Mouse (Mus musculus) brain, embryonic 18.5 days (tissue): ENCODE measurements at regions not wholly inside any gene's neighbourhood (a gene's known extent, or its start where the extent isn't known, plus 50 kb on each side); places are given as distances from the start of the nearest gene placed in this dataset.
A peak's percentile ranks its signal among the peaks of the same experiment; 100 is the strongest.

Source experiments
- DNase-seq: peaks from one replicate; pipeline ENCODE4 v3.0.0-alpha.2; 2012; ENCODE audit warnings: low read depth, low spot score

DNA sequence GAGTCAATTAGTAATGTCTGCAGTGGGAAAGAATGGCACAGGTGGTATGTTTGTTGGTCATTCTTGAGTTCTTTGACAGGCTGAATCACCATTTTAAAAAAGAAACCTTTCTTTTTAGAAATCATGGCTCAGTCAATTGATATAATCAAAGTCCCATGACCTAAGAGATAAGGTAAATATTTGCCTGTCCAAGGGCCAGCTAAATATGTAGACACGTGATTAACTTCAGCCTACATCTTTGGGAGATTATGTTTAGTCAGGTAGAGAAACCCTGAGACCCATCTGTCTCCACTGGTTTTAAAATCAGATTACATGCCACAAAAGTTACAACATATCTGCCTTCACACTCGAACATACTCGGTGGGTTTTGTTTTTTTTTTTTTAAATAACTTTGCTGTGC, 128.6 kb upstream of the Kazn start:
- no peak for DNase-seq

- DNase-seq = no peak
Observed at GRCm38 (mm10) chr4:142362071-142362470, 122.9 kb upstream of the Kazn start.

GRCm38 (mm10) chr4:142358866-142359265, 119.7 kb upstream of the Kazn start:
- no peak for DNase-seq

DNA sequence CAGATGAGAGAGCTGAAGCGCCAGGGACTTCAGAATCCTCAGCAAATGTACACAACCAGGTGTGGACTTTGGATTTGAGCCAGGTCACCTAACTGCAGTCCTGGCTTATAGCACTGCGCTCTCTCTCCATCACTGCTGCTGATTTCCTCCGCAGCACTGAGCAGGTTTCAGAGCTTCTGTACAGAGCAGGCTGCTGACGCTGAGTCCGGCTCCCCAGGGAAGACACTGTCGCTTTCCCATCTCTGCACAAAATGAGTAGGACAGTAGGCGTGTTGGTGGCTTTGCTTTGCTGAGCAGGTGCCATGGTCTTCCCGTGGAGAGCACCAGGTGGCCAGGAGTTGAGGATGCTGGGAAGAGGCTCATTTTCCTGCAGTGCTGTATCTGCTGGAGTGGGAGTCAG, 116.2 kb upstream of the Kazn start:
- DNase-seq = no peak

GRCm38 (mm10) chr4:142353526-142353925, 114.3 kb upstream of the Kazn start:
- no peak for DNase-seq

GRCm38 (mm10) chr4:142351831-142352230, 112.6 kb upstream of the Kazn start:
- DNase-seq = no peak

- DNase-seq = no peak
Observed at GRCm38 (mm10) chr4:142350986-142351385, 111.8 kb upstream of the Kazn start.

GRCm38 (mm10) chr4:142348910-142349309, 109.7 kb upstream of the Kazn start:
- no peak for DNase-seq

DNA sequence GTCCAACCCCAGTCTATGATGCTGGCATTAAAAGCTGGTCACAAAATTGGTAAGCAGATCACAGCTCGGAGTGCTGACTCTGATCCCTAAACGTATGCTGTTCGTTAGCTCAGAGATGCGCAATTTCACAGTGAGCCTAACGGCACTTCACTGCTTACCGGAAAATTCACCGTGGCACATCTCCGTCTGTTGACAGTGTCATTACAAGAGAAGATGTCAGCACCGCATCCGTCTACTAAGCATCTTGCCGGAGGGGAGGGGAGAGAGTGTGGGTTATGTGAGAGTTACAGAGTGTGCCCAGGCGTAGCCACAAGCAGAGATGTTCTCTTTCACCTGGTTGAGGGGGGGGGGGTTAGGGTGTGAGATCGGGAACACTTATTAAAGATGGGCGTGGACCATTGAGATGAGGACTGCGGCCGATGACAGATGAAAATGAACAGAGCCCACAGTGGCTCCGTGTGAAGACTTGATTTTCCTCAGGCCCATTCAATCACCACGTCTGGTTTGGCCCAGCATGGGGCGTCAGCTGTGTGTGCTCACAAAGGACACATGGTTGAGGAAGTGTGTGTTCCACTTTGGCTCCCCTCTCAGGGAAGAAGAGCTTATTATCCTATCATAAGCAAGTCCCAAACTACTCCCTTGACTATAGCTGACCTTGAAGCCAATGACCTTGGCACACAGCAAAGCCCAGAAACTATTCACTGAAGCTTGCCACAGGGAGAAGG, 103.4 kb upstream of the Kazn start:
- DNase-seq = no peak

- DNase-seq = no peak
Observed at GRCm38 (mm10) chr4:142341305-142341704, 102.1 kb upstream of the Kazn start.

DNA sequence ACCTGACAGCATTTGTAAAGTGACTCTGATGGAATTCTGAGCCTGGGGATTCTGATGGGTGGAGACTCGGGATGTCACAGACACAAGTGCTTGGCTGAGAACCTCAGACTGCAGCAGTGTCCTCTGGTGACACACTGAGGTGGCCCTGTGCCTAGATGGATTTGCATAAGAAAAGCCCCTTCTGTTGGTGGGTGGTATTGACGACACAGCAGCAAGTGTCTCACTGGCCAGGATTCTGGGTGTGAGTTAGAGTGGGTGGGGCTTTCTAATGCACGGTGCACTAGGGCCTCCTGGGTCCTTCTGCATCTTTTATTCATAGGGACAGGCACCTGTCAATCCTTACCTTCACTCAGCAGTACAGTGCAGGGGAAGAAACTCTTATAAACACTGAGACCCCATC, 100.9 kb upstream of the Kazn start:
- peak; percentile 36 for DNase-seq

DNA sequence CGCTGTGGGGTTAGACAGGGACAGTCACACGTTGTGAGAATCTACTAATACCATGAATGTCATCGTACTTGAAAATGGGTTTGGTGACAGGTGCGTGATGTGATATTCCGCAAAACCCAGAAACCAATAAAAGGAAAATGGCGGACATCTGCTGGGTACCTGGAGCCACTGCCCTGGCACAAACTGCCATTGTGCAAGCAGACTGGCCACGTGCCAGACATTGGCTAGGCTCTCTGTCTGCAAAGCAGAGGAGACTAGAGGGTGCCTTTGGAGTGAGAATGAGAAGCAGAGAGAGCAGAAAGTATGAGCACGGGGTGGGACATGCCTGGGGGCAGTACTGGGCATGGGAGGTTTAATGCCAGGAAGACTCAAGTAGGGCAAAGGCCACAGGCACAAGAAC, 98.5 kb upstream of the Kazn start:
- no peak for DNase-seq

DNA sequence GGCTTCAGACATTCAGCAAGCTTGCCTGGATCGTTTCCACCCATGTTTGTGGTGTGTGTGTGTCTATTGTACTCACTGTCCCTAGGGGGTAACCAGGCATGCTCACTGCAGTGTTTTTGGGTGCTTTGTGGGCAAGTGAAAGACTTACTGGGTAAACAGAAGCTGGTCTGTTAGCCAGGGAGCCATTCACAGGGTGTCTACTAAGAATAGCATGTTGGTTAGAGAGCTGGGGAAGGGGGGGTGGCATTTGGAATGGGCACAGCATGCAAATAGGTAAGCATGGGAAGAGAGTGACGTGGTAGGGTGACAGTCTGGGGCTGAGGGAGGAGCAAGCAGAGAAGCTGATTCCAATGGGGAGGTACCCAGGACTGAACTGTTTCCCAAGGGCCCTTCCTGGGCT, 97.7 kb upstream of the Kazn start:
- DNase-seq = no peak

DNA sequence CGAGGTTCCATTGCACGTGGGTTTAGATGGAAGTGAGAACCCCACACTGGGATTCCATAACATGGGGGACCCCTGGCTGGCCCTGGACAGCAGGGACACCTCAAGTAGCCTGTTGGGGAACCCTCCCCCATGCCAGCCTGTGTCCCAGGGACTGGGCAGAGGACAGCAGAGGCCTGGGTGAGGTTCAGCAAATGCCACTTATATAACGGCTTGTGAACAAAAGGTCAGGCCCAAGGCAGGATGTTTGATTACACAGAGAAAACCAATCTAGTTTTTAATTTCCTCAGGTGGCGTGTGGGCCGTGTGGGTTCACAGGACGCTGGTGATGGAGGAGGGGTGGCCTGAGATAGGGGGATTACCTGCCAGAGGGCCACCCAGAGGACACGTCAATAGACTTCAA, 94.9 kb upstream of the Kazn start:
- DNase-seq = no peak

DNA sequence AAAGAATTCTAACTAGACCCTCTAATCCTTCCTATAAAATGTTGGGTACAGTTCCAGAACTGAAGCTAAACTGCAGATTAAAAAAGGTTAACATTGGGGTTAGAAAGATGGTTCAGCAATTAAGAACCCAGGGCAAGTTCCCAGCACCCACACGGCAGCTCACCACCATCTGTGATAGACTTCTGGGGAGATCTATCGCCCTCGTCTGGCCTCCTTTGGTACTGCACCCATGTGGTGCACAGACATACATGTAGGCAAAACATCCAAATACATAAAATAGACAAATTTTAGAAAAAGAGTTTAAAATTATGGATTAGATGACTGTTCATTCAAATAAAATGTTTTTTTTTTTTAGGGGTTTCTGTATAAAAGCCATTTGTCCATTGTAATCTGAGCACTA, 91.4 kb upstream of the Kazn start:
- DNase-seq = no peak

DNA sequence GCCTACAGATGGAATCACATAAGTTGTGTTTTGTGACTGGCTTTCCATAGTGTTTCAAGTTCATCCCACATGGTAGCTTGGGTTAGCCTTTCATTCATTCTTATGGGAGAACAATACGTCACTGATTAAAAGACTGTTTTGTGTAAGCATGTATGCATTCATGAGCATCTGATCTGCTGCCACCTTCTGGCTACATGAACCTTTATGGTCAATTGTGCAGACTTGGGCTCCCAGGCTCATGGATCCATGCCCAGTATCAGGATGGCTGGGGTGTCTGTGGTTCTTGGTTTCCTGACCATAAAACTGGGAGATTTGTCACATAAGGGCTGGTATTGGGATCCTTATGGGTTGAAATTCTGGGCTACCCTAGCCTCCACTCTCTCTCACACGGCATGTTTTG, 90.4 kb upstream of the Kazn start:
- no peak for DNase-seq

GRCm38 (mm10) chr4:142326511-142326910, 87.3 kb upstream of the Kazn start:
- no peak for DNase-seq

DNA sequence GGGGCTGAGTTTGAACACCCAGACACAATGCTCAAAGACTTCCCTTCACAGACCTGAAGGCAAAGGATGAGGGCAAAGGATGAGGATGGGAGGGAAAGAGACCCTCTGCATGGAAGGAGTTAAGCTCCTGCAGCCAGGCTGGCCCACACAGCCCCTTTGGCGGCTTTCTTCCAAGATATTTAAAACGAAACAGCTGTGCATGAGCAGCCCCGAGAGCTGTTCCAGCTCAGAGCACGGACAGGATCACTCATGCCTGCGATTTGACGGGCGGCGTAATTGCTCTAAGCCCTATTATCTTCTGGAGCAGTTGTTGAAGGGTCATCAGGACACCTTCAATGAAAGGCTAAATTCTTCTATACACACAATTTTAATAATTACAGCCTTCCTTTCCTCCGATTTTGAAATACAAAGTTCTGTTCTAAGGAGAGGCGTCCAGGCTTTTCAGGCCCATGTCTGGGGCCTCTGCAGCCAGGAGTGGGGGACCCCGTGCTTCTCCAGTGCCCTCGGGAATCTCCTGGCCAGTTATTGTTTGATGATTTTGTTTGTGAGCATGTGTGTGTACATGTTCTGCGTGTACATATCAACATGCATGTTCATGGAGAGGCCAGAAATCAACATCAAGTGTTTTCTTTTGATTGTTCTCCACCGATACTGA, 82.1 kb upstream of the Kazn start:
- DNase-seq = no peak

DNA sequence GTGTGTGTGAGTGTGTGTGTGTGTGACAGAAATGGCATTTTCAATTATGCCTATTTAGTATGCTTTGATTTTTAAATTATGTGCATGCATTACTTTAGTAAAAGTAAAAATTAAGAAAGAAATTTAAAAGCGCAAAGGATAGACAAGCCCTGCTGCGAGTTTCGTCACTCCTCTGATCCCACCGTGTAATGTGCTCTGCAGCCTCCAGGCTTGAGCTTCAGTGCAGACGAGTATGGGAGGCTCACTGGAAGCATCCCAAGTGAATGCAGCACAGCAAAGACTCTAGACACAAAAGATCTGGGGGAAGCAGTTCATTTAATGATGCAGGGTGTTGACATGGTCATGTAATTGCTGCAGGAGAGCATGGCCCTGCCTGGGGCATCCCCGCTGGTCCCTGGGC, 71.1 kb upstream of the Kazn start:
- DNase-seq = no peak

GRCm38 (mm10) chr4:142308271-142308670, 69.1 kb upstream of the Kazn start:
- DNase-seq = no peak

- no peak for DNase-seq
Observed at GRCm38 (mm10) chr4:142307321-142307720, 68.1 kb upstream of the Kazn start.

DNA sequence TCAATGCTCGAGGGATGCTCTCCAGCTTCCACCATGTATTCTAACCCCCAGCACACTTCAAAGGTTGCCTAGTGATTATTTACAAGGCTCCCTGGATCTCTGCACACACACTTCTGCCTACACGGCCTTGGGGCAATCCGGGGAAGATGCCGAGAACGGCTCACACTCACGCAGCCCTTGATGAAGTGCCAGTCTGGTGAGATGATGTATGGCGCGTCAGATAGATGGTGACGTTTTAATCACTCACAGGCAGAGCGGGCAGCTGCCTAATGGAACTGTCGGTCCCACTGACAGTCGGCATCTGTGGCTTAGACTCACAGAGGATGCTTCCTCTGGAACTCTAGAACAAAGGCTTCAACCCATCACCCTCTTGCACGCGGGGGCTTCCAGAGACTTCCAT, 66.9 kb upstream of the Kazn start:
- DNase-seq = no peak

DNA sequence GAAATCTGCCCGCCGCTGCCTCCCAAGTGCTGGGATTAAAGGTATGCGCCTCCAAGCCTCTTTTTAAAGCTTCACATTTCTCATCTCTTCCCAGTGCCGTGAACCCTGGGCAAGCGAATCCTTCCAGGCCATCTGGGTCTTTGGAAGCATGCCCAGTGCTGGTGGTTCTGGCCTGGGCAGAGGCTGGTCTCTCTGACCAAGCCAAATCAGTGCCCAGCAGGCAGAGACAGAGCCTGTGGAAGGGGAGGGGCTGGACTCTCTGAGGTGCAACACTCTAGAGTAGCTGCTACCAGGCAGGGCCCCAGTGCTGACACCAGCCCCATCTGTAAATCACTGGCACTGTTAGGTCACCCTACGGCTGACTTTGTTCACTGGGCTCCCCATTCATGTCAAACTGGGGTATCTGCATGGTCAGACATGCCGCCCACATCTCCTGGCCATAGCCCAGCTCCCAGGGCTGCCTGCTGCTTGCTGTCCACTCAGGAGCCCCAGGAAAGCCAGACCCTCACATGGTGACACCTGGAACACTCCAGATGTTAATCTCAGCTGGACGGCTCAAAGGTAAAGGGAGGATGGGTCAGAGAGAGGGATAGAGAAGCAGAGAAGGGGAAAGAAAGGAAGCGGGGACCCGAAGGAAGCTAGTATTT, 64.3 kb upstream of the Kazn start:
- no peak for DNase-seq
